Mouse (Mus musculus) neural tube, embryonic 11.5 days (tissue): ENCODE measurements around the gene Prc1. TPM values are rescaled to one million over a fixed set of nuclear protein-coding genes. Genes with fewer than 3 reads are reported as not detected.
A peak's percentile ranks its signal among the peaks of the same experiment; 100 is the strongest.

Experiments
- ATAC-seq: fragments of 200-750 bp; cut with Nextera tagmentation; 2 replicates; pipeline ENCODE4 v1.8.0; 2017; ENCODE audit warnings: moderate number of reproducible peaks, mild to moderate bottlenecking, moderate TSS enrichment, moderate library complexity; ENCODE audit not compliant: insufficient read depth, low FRiP score, low TSS enrichment
- DNase-seq: peaks from one replicate; pipeline ENCODE4 v3.0.0-alpha.2; 2015; ENCODE audit warnings: low spot score
- H3K27ac ChIP-seq: fragments of 300-500 bp; sonication (generic); 2 replicates; pipeline ENCODE4 v1.5.1; 2014; ENCODE audit warnings: low read depth, mild to moderate bottlenecking, low read length
- H3K27me3 ChIP-seq: fragments of 300-500 bp; sonication (generic); 2 replicates; pipeline ENCODE4 v1.6.1; 2014; ENCODE audit warnings: mild to moderate bottlenecking, low read length, mixed read lengths; ENCODE audit not compliant: control insufficient read depth, insufficient read depth
- H3K36me3 ChIP-seq: fragments of 300-500 bp; sonication (generic); 2 replicates; pipeline ENCODE4 v1.6.1; 2014; ENCODE audit warnings: mild to moderate bottlenecking, low read length, moderate library complexity, mixed read lengths; ENCODE audit not compliant: control insufficient read depth, insufficient read depth
- H3K4me1 ChIP-seq: fragments of 300-500 bp; sonication (generic); 2 replicates; pipeline ENCODE4 v1.6.1; 2014; ENCODE audit warnings: low read length, mixed read lengths; ENCODE audit not compliant: control insufficient read depth, insufficient read depth
- H3K4me2 ChIP-seq: fragments of 300-500 bp; sonication (generic); 2 replicates; pipeline ENCODE4 v1.6.1; 2014; ENCODE audit warnings: low read depth, mild to moderate bottlenecking, moderate library complexity
- H3K4me3 ChIP-seq: fragments of 300-500 bp; sonication (generic); 2 replicates; pipeline ENCODE4 v1.5.1; 2014; ENCODE audit warnings: low read depth, low read length
- H3K9ac ChIP-seq: fragments of 300-500 bp; sonication (generic); 2 replicates; pipeline ENCODE4 v1.6.1; 2014; ENCODE audit warnings: mild to moderate bottlenecking, low read length
- H3K9me3 ChIP-seq: fragments of 300-500 bp; sonication (generic); 2 replicates; pipeline ENCODE4 v1.6.1; 2016; ENCODE audit warnings: low read length; ENCODE audit not compliant: control insufficient read depth
- WGBS: fragments of 180-500 bp; shearing (Covaris S2); extraction: QIAGEN DNeasy Blood & Tissue Kit; methylation state at CpG from one replicate; pipeline ENCODE4 v1.1.7; 2014; 5-methylcytosine and 5-hydroxymethylcytosine counted together
- polyA plus RNA-seq: library from polyadenylated mRNA; unstranded; fragments of >200 nt; fragmentation: Nextera tagmentation; extraction: Ambion mirVana; gene quantifications from 2 replicates; pipeline ENCODE4 v1.2.1, GENCODE M21; 2014

Prc1 gene
- polyA plus RNA-seq, 1 experiment from 2014 or later, result 183 TPM

DNA sequence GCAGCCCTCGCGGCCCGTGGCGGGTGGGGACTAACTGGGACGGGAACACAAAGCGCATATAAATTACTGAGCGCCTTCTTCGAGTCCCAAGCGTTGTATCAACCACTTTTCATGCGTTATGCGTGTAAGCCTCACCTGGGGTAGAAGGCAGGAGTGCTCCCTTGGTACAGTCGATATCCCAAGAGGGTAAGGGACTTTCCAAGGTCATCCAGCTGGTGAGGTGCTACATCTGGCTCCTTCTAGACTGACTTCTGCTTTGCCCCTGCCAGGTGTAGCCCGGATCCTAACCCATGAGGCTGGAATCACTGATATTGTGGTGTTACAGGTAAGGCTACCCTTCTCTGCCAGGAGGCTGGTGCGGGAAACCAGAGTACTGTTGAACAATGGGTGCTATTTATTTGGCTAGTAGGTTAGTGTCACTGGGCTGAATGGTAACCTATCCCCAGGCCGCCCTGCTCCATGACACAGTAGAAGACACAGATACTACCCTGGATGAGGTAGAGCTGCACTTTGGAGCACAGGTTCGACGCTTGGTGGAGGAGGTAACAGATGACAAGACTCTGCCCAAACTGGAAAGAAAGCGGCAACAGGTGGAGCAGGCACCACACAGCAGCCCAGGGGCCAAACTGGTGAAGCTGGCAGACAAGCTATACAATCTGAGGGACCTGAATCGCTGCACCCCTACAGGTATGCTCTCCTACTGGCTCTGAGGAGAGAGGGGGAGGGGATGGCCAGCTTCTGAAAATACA lies 49.2 kb downstream of the Prc1 start:
- Histone ChIP-seq H3K9ac (peak overlapping the region; percentile 77), H3K27me3 (no peaks in the 10 kb centered on the region), H3K4me3 (peak overlapping the region; percentile 47), H3K36me3 (no peaks in the 10 kb centered on the region), H3K27ac (peak overlapping the region; percentile 68; the same call in 1 of the 2 replicates), H3K9me3 (no peaks in the 10 kb centered on the region), H3K4me1 (peaks cover 15% of the 10 kb centered on the region), H3K4me2 (peak overlapping the region; percentile 76)
- ATAC-seq (no peak), DNase-seq (no peak)
- WGBS, result 28% methylated on average over 19 of the region's 19 CpGs

DNA sequence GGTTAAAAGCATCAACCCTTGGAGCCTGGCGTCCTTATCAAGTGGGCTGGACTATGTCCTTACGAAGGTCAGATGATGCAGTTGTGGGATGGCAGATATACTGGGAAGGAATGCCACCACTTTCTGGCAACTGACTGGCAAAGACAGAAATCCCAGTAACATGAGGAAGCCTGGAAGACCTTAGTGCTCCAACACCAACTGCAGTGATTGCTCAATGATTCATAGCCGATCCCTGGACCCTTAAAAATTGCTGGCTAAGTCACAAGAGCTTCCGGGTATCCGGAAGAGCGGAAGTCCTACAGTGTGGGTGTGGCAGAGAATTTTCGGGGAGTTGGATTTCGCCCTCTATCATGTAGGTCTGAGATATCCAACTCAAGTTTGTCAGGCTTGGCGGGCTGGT lies 51.9 kb downstream of the Prc1 start:
- H3K36me3 ChIP-seq, result no peaks in the 10 kb centered on the region
- no peaks in the 10 kb centered on the region for H3K27me3 ChIP-seq
- H3K9me3 ChIP-seq, result no peaks in the 10 kb centered on the region
- no peak overlapping the region for H3K27ac ChIP-seq
- H3K4me2 ChIP-seq, result no peak overlapping the region
- no peak for ATAC-seq
- WGBS, result 97% methylated on average over 9 of the region's 9 CpGs
- H3K9ac ChIP-seq, result no peak overlapping the region
- H3K4me1 ChIP-seq, result peaks cover 8% of the 10 kb centered on the region; the same call in 1 of the 2 replicates
- H3K4me3 ChIP-seq, result no peak overlapping the region
- DNase-seq, result no peak

DNA sequence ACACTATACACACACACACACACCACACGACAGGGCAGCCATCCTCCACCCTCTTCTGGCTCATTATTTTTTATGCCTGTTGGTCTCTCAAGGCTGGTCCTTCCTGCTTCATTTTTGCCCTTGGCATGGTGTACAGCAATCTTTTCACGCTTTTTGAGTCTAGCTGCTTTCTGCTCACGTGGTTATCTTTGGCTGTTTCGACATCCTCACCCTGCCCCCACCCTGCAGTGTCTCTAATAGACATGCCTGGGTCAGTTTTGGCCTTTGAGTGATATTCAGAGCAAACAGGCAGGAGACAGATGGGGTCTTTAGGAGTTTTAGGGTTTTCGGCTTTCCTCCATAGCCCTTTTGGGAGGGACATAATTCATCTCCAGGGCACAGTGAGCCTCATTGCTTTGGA lies 52.6 kb downstream of the Prc1 start:
- ATAC-seq, result no peak
- 88% methylated on average over 5 of the region's 5 CpGs for WGBS

DNA sequence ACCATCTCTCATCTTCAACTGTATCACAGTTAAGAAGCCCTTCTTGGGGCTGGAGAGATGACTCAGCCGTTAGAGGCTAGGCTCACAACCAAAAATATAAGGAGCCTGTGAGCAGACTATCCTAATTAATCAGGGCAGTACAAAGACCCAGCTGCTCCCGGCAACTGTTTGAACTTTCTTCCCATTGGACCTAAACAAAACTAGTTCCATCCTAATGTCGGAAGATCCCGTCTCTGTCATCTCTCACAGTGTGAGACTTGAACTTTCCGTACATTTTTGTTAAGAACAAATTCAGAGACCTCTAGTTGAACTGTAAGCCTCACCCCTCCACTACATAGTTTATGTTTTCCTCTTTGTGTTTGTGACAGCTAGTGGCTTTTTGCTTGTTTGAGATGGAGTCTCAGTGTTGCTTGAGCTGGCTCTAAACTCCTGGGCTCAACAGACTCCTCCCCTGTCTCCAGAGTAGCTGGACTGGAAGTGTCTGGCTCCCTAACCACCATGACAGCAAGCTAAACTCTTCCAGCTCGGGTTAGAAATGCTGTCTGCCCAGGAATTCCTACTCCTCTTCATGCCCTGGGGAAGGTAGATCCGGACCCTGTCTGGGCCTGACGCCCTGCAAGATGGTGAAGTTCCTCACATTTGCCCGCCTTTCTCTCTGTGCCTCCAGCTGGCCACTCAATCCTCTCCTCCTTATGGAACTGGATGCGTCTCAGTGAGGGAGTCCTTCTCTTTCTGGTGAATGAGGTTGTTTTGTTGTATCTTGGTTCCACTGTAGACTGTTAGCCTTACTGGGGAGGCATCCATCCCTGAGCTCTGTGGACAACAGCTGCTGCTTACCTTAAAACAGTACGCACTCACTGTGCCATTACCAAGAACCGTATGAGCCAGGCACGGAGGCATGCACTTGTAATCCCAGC lies 53.7 kb downstream of the Prc1 start:
- no peaks in the 10 kb centered on the region for H3K9me3 ChIP-seq
- H3K36me3 ChIP-seq, result peaks cover 5% of the 10 kb centered on the region
- no peak for DNase-seq
- no peak overlapping the region for H3K4me2 ChIP-seq
- ATAC-seq, result no peak
- peaks cover 4% of the 10 kb centered on the region; the same call in 1 of the 2 replicates for H3K4me1 ChIP-seq
- H3K27ac ChIP-seq, result 0 out of 2 replicates have a peak overlapping the region, but pooled peaks have one; percentile 34
- H3K27me3 ChIP-seq, result no peaks in the 10 kb centered on the region
- H3K9ac ChIP-seq, result no peak overlapping the region
- no peak overlapping the region for H3K4me3 ChIP-seq
- 64% methylated on average over 13 of the region's 13 CpGs for WGBS

More for the DNA sequence above, 52.6 kb downstream of the Prc1 start:
- DNase-seq, result no peak
- no peak overlapping the region for H3K9ac ChIP-seq
- 0 out of 2 replicates have a peak, but pooled peaks cover 3% of the 10 kb centered on the region for H3K36me3 ChIP-seq
- peaks cover 8% of the 10 kb centered on the region; the same call in 1 of the 2 replicates for H3K4me1 ChIP-seq
- no peaks in the 10 kb centered on the region for H3K9me3 ChIP-seq
- H3K4me2 ChIP-seq, result no peak overlapping the region
- H3K27ac ChIP-seq, result no peak overlapping the region
- H3K27me3 ChIP-seq, result no peaks in the 10 kb centered on the region
- H3K4me3 ChIP-seq, result no peak overlapping the region

DNA sequence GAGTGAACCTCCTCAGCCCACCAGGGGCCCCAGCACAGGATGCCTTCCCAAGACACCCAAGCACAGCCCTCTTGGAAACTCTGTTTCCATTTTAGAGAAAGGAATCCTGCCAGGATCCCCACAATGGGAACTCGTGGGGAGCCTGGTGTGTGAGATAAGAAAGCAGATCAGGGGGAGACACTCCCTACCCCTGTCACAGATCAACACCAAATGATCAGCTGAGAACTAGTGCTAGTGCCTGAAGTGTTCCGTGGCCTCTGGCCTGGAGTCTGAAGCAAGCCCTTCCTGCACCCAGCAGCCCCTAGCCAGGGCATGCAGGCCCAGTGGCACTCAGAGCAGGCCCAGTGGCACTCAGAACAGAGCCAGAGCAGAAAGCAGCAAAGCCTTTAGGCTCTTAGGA lies 56.6 kb downstream of the Prc1 start:
- no peaks in the 10 kb centered on the region for H3K27me3 ChIP-seq
- DNase-seq (no peak), ATAC-seq (no peak)
- no peak overlapping the region for H3K4me3 ChIP-seq
- H3K4me1 ChIP-seq, result no peaks in the 10 kb centered on the region
- no peak overlapping the region for H3K27ac ChIP-seq
- peaks cover 10% of the 10 kb centered on the region for H3K36me3 ChIP-seq
- no peak overlapping the region for H3K9ac ChIP-seq
- H3K9me3 ChIP-seq, result no peaks in the 10 kb centered on the region
- H3K4me2 ChIP-seq, result no peak overlapping the region
- WGBS, result 85% methylated on average over 2 of the region's 2 CpGs

DNA sequence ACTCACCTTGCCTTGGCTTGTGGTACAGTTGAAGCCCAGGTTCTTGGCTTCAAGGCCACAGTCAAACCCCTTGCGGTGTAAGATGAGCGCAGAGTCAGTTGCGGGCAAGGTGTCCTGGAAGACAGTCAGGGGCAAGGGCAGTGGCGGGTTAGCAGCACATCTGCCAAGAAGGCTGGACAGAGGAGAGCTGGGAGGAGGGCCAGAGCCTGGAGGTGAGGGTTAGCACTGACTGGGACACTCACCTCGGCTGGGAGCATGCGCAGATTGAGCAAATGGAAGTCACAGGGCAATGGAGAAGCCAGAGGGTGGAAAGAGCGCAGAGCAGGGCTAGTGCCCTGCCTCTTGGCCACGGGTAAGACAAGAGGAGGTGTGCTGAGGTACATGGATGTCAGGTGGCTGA lies 58.7 kb downstream of the Prc1 start:
- Histone ChIP-seq H3K4me2 (no peak overlapping the region), H3K27ac (no peak overlapping the region), H3K9ac (no peak overlapping the region), H3K36me3 (peaks cover 10% of the 10 kb centered on the region), H3K4me1 (0 out of 2 replicates have a peak, but pooled peaks cover 5% of the 10 kb centered on the region), H3K4me3 (no peak overlapping the region), H3K27me3 (no peaks in the 10 kb centered on the region), H3K9me3 (no peaks in the 10 kb centered on the region)
- ATAC-seq (no peak), DNase-seq (no peak)
- 92% methylated on average over 8 of the region's 8 CpGs for WGBS

DNA sequence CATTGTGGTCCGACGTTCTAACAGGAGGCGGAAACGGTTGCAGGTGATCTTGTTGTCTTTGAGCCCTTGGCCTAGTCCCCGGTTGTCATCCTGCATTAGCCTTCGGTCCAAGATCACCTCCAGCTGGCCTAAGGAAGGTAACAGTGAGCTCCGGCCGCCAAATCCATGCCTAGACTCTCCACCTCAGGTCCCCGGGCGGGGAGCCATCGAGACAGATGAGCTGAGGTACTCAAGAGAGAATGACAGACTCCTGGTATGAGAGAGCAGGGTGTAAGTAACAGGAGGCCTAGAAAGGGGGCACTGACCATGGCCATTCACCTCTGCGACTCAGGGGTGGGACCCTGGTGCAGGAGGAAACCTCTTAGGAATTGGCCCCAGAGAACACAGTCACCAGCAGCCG lies 62.1 kb downstream of the Prc1 start:
- Histone ChIP-seq H3K9me3 (no peaks in the 10 kb centered on the region), H3K9ac (no peak overlapping the region), H3K27ac (no peak overlapping the region), H3K4me2 (no peak overlapping the region), H3K4me3 (no peak overlapping the region), H3K36me3 (peaks cover 11% of the 10 kb centered on the region), H3K27me3 (no peaks in the 10 kb centered on the region), H3K4me1 (0 out of 2 replicates have a peak, but pooled peaks cover 5% of the 10 kb centered on the region)
- ATAC-seq, result no peak
- 90% methylated on average over 13 of the region's 13 CpGs for WGBS
- DNase-seq, result no peak

DNA sequence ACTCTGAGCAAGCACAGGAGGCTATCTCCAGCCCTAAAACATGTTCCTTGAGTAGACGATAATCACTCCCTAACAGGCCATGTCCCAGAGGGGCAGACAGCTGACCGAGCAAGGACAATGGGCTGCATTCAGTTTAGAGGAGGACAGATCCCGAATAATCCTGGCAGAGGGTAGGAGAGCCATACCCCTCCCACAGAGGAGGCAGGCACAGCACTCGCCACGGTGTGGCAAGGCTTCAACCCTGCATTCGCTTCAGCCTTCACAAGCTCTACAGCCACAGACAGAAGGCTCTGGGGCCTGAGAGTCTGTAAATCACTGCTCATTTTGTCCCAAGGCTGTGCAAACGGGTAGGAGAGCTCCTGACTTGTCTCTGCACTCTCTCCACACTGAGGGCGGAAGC lies 62.9 kb downstream of the Prc1 start:
- 38% methylated on average over 8 of the region's 8 CpGs for WGBS
- no peak overlapping the region for H3K4me2 ChIP-seq
- 0 out of 2 replicates have a peak, but pooled peaks have one; percentile 38 for ATAC-seq

More for the DNA sequence above, 62.9 kb downstream of the Prc1 start:
- peaks cover 11% of the 10 kb centered on the region for H3K36me3 ChIP-seq
- 0 out of 2 replicates have a peak, but pooled peaks cover 5% of the 10 kb centered on the region for H3K4me1 ChIP-seq
- peak overlapping the region; percentile 3; the same call in 1 of the 2 replicates for H3K9ac ChIP-seq
- H3K9me3 ChIP-seq, result no peaks in the 10 kb centered on the region
- H3K4me3 ChIP-seq, result no peak overlapping the region
- peak; percentile 59 for DNase-seq
- no peaks in the 10 kb centered on the region for H3K27me3 ChIP-seq
- peak overlapping the region; percentile 24; the same call in 1 of the 2 replicates for H3K27ac ChIP-seq
